Mouse (Mus musculus) left cerebral cortex, postnatal 10 days (tissue): ENCODE measurements around the gene 4921536K21Rik. TPM values are rescaled to one million over a fixed set of nuclear protein-coding genes. Genes with fewer than 3 reads are reported as not detected.

Experiments used
- total RNA-seq, 2 experiments: library from RNA; stranded (reverse); gene quantifications; 2 replicates each; pipeline ENCODE4 v1.2.3; 2021

4921536K21Rik gene
- total RNA-seq, 2 experiments from 2014 or later, result 0.62 to 0.65 TPM

Other genes with a start within 250 kb of the 4921536K21Rik start
- gene Morc2a, start 245.9 kb downstream of the 4921536K21Rik start, total RNA-seq, result 10 to 100 TPM; 49.8 to 53.1 TPM
- 100 to 1,000 TPM; 125 to 126 TPM for gene Osbp2, start 31.2 kb downstream of the 4921536K21Rik start, total RNA-seq
- gene Dusp18, start 142 bp upstream of the 4921536K21Rik start, total RNA-seq, result 10 to 100 TPM; 18.8 to 21.0 TPM
- 10 to 100 TPM; 25.2 to 27.7 TPM for gene Slc35e4, start 19.6 kb upstream of the 4921536K21Rik start, total RNA-seq
- 10 to 100 TPM; 13.0 to 14.5 TPM for gene Tcn2, start 37.1 kb upstream of the 4921536K21Rik start, total RNA-seq
- 10 to 100 TPM; 34.3 to 47.9 TPM for gene Pes1, start 68.9 kb upstream of the 4921536K21Rik start, total RNA-seq
- gene 4930556J24Rik, start 81.7 kb upstream of the 4921536K21Rik start, total RNA-seq, result under 1 TPM; 0.28 TPM
- gene Gal3st1, start 88.5 kb upstream of the 4921536K21Rik start, total RNA-seq, result 1 to 10 TPM; 9.2 to 9.9 TPM
- gene Sec14l4, start 136.4 kb upstream of the 4921536K21Rik start, total RNA-seq, result under 1 TPM in 1 of 2 experiments, not detected in 1; 0.11 TPM
- gene Sec14l3, start 169.7 kb upstream of the 4921536K21Rik start, total RNA-seq, result 1 to 10 TPM; 2.3 to 3.6 TPM
- gene Mtfp1, start 200.3 kb upstream of the 4921536K21Rik start, total RNA-seq, result 10 to 100 TPM; 59.4 to 73.7 TPM
- gene Sec14l2, start 228.3 kb upstream of the 4921536K21Rik start, total RNA-seq, result 10 to 100 TPM; 14.0 to 14.4 TPM
- gene Rnf215, start 240.1 kb upstream of the 4921536K21Rik start, total RNA-seq, result 10 to 100 TPM; 43.4 to 45.8 TPM